Mouse (Mus musculus): ENCODE measurements around the gene Pla2g12b. TPM values are rescaled to one million over a fixed set of nuclear protein-coding genes. Genes with fewer than 3 reads are reported as not detected.

Pla2g12b gene
- polyA plus RNA-seq, 1 experiment from 2014 or later = 58.4 TPM

DNA sequence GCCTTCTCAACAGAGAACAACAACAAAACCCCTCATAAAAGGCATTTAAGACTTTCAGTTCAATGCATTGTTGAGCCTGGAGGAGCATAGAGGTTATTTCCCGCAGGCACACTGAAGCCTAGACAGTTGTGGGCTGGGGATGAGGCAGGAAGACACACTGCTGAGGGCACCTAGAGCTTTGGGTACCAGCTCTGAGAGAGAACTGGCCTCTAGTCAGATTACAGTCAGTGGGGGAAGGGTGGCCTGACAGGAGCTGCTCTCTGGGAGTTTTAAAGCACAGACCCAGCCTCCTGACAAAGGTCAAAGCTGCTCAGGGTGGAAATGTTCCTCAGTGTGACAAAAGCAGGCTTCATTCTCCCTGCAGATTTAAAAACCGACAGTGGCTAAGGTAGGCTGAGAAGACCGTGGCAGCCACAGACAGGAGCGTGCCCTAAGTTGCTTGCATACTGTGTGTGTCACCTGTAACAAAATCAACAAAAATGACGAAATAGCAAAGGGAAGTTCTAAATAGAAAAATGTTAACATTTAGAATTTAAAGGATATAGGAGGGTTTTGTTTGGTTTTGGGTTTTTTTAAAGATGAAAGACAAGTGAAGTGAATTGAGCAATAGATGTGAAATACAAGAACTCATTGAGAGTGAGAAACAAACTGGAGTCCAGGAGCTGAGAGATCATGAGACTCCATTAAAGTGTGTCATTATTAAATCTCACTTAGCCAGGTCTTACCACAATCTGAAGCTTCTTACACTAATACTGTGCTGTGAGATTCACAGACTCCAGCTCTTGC lies 37.5 kb upstream of the Pla2g12b start:
- no peaks in the 10 kb centered on the region for H3K9me3 ChIP-seq (ENCODE audit: low read length)
- WGBS (ENCODE audit: insufficient replicate concordance) = 62% methylated on average over 5 of the region's 5 CpGs
- no peaks in the 10 kb centered on the region for H3K27me3 ChIP-seq (ENCODE audit: insufficient read depth, low read length)
- 0 out of 2 replicates have a peak, but pooled peaks cover 3% of the 10 kb centered on the region for H3K4me1 ChIP-seq (ENCODE audit: insufficient read depth)
- no peak overlapping the region for H3K9ac ChIP-seq (replicated peaks)
- no peak overlapping the region for H3K27ac ChIP-seq (ENCODE audit: low read depth)
- TF ChIP-seq EP300 (IDR thresholded peaks at IDR 0.05; ENCODE audit: low read depth) = no peak
- TF ChIP-seq CTCF (IDR thresholded peaks at IDR 0.05; ENCODE audit: low read depth) = no peak
- ATAC-seq (peak; percentile 43; the same call in 1 of the 2 replicates), DNase-seq (no peak)
- no peak overlapping the region for H3K4me2 ChIP-seq (ENCODE audit: low read depth, low read length)
- H3K36me3 ChIP-seq (replicated peaks; ENCODE audit: insufficient read depth, low read length) = peaks cover 85% of the 10 kb centered on the region
- no peak overlapping the region for H3K4me3 ChIP-seq (ENCODE audit: low read depth, low read length)

DNA sequence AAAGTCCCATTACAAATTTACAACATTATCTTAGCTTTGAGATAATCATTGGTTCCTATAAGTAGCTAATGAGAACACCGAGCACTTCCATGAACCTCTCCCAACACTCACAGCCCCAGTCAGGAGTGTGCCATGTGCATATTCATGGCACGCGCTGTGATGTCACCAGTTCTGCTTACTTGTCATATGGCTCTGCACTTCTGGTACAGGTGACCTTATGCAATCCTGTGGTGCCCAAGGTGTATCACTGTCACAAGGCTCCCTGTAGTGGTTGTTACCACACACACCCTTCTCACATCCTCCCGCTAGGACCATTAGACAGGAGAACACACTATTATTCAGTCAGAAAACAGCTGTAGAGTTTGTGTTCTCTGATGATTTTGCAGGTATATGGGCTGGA lies 36.7 kb upstream of the Pla2g12b start:
- no peak overlapping the region for H3K4me2 ChIP-seq (ENCODE audit: low read depth, low read length)
- no peak overlapping the region for H3K9ac ChIP-seq (replicated peaks)
- no peak for ATAC-seq
- no peaks in the 10 kb centered on the region for H3K27me3 ChIP-seq (ENCODE audit: insufficient read depth, low read length)
- 96% methylated on average over 4 of the region's 4 CpGs for WGBS (ENCODE audit: insufficient replicate concordance)
- no peak for DNase-seq
- H3K4me1 ChIP-seq (ENCODE audit: insufficient read depth) = 0 out of 2 replicates have a peak, but pooled peaks cover 3% of the 10 kb centered on the region
- no peak overlapping the region for H3K27ac ChIP-seq (ENCODE audit: low read depth)
- H3K4me3 ChIP-seq (ENCODE audit: low read depth, low read length) = no peak overlapping the region
- TF ChIP-seq CTCF (IDR thresholded peaks at IDR 0.05; ENCODE audit: low read depth) = no peak
- TF ChIP-seq EP300 (IDR thresholded peaks at IDR 0.05; ENCODE audit: low read depth) = no peak
- peaks cover 85% of the 10 kb centered on the region for H3K36me3 ChIP-seq (replicated peaks; ENCODE audit: insufficient read depth, low read length)
- H3K9me3 ChIP-seq (ENCODE audit: low read length) = no peaks in the 10 kb centered on the region

DNA sequence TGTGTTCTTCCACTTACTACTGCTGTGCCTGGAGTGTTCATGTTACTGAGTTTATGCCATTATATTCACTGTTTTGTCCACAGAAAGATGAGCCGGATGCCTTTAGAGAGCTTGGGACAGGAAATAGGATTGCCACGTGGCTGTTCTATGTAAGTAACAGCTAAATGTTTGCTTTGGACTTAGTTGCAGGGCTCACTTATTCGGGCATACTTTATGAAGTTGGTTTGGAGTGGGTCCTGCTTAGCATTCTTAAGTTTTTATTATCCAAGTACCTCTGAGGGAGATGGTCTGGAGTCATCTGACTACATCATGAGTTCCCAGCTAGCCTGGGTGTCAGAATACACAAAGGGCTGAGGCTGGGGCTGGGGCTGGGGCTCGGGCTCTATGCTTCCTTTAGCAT lies 36.3 kb upstream of the Pla2g12b start:
- Histone ChIP-seq H3K4me2 (ENCODE audit: low read depth, low read length) (no peak overlapping the region), H3K9me3 (ENCODE audit: low read length) (no peaks in the 10 kb centered on the region), H3K36me3 (replicated peaks; ENCODE audit: insufficient read depth, low read length) (peaks cover 82% of the 10 kb centered on the region), H3K4me3 (ENCODE audit: low read depth, low read length) (no peak overlapping the region), H3K9ac (replicated peaks) (no peak overlapping the region), H3K4me1 (ENCODE audit: insufficient read depth) (0 out of 2 replicates have a peak, but pooled peaks cover 3% of the 10 kb centered on the region), H3K27me3 (ENCODE audit: insufficient read depth, low read length) (no peaks in the 10 kb centered on the region), H3K27ac (ENCODE audit: low read depth) (no peak overlapping the region)
- no peak for DNase-seq
- ATAC-seq = no peak
- WGBS (ENCODE audit: insufficient replicate concordance) = 72% methylated on average over 4 of the region's 4 CpGs
- no peak for TF ChIP-seq CTCF (IDR thresholded peaks at IDR 0.05; ENCODE audit: low read depth)
- TF ChIP-seq EP300 (IDR thresholded peaks at IDR 0.05; ENCODE audit: low read depth) = no peak

DNA sequence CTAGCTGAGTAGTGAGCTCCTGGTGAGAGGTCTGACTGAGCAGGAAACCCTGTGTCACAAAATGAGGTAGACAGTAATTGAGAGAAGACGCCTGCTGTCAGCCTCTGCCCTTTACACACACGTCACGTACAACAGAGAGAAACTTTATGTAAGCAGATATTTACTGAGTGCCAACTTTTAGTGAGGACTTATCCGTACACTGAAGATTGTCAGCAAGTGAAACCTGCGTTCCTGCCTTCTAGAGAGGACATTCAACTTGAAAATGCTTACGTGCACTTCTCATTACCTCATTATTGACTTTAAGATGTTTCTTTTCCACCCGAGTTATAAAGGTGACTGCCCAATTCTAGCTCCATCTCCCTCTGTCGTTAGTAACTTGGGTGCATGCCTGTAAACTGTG lies 34.7 kb upstream of the Pla2g12b start:
- Histone ChIP-seq H3K9ac (replicated peaks) (no peak overlapping the region), H3K4me1 (ENCODE audit: insufficient read depth) (0 out of 2 replicates have a peak, but pooled peaks cover 3% of the 10 kb centered on the region), H3K4me2 (ENCODE audit: low read depth, low read length) (no peak overlapping the region), H3K27ac (ENCODE audit: low read depth) (no peak overlapping the region), H3K27me3 (ENCODE audit: insufficient read depth, low read length) (no peaks in the 10 kb centered on the region), H3K4me3 (ENCODE audit: low read depth, low read length) (no peak overlapping the region), H3K36me3 (replicated peaks; ENCODE audit: insufficient read depth, low read length) (peaks cover 81% of the 10 kb centered on the region), H3K9me3 (ENCODE audit: low read length) (no peaks in the 10 kb centered on the region)
- 87% methylated on average over 8 of the region's 8 CpGs for WGBS (ENCODE audit: insufficient replicate concordance)
- TF ChIP-seq CTCF (IDR thresholded peaks at IDR 0.05; ENCODE audit: low read depth) (no peak), EP300 (IDR thresholded peaks at IDR 0.05; ENCODE audit: low read depth) (no peak)
- DNase-seq (no peak), ATAC-seq (no peak)

DNA sequence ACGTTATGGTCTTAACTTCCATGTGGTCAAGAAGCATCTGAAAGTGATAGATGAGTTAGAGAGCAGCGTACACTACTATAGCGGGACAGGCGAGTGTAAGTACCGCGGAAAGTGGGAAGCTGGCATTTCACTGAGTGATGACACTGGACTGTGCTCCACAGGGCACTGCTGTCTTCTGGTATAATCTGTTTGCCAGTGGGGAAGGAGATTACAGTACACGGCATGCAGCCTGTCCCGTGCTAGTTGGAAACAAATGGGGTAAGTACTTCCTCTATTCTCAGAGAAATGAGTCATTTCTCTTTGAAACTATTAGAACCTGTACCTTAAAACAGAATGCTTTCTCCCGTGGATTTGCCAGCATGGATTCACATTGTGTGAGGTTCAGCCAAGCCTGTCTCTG lies 34.0 kb upstream of the Pla2g12b start:
- Histone ChIP-seq H3K9ac (replicated peaks) (no peak overlapping the region), H3K27ac (ENCODE audit: low read depth) (no peak overlapping the region), H3K4me2 (ENCODE audit: low read depth, low read length) (no peak overlapping the region), H3K4me3 (ENCODE audit: low read depth, low read length) (no peak overlapping the region), H3K4me1 (ENCODE audit: insufficient read depth) (0 out of 2 replicates have a peak, but pooled peaks cover 3% of the 10 kb centered on the region), H3K36me3 (replicated peaks; ENCODE audit: insufficient read depth, low read length) (peaks cover 75% of the 10 kb centered on the region), H3K9me3 (ENCODE audit: low read length) (no peaks in the 10 kb centered on the region), H3K27me3 (ENCODE audit: insufficient read depth, low read length) (no peaks in the 10 kb centered on the region)
- DNase-seq (no peak), ATAC-seq (no peak)
- WGBS (ENCODE audit: insufficient replicate concordance) = 75% methylated on average over 9 of the region's 9 CpGs
- TF ChIP-seq EP300 (IDR thresholded peaks at IDR 0.05; ENCODE audit: low read depth) (no peak), CTCF (IDR thresholded peaks at IDR 0.05; ENCODE audit: low read depth) (no peak)

GRCm38 (mm10) chr10:59377906-59378305 lies 25.6 kb upstream of the Pla2g12b start:
- Histone ChIP-seq H3K9ac (replicated peaks) (no peak overlapping the region), H3K4me1 (ENCODE audit: insufficient read depth) (peaks cover 7% of the 10 kb centered on the region; the same call in 1 of the 2 replicates), H3K4me3 (ENCODE audit: low read depth, low read length) (no peak overlapping the region), H3K27me3 (ENCODE audit: insufficient read depth, low read length) (no peaks in the 10 kb centered on the region), H3K4me2 (ENCODE audit: low read depth, low read length) (no peak overlapping the region), H3K9me3 (ENCODE audit: low read length) (no peaks in the 10 kb centered on the region), H3K36me3 (replicated peaks; ENCODE audit: insufficient read depth, low read length) (peaks cover 7% of the 10 kb centered on the region), H3K27ac (ENCODE audit: low read depth) (no peak overlapping the region)
- no peak for TF ChIP-seq EP300 (IDR thresholded peaks at IDR 0.05; ENCODE audit: low read depth)
- TF ChIP-seq CTCF (IDR thresholded peaks at IDR 0.05; ENCODE audit: low read depth) = no peak
- whole genome bisulfite sequencing (ENCODE audit: insufficient replicate concordance) = 81% methylated on average over 10 of the region's 10 CpGs
- DNase-seq (no peak), ATAC-seq (no peak)
